Mouse (Mus musculus) olfactory bulb, adult 2 months (tissue): ENCODE data around the gene Pkp4.

ENCODE experiments used
- CTCF ChIP-seq: fragments of 200-500 bp; IDR thresholded peaks from 2 replicates; pipeline ENCODE4 v1.5.1; 2012; ENCODE audit warnings: low read depth, mild to moderate bottlenecking, low read length, moderate library complexity; ENCODE audit not compliant: insufficient read depth
- POLR2A ChIP-seq: fragments of 200-500 bp; IDR thresholded peaks from 2 replicates; pipeline ENCODE4 v1.6.1; 2012; ENCODE audit warnings: mild to moderate bottlenecking, low read depth, low read length, moderate library complexity; ENCODE audit not compliant: insufficient read depth

- TF ChIP-seq CTCF: no peak
- TF ChIP-seq POLR2A: no peak
These were observed 120.4 kb downstream of the Pkp4 start for GRCm38 (mm10) chr2:59280914-59281562.
